Mouse (Mus musculus): ENCODE results near the gene Alcam.

GRCm38 (mm10) chr16:52280186-52280585 lies 173.7 kb downstream of the Alcam start:
- no peak for TF ChIP-seq POLR2A (IDR thresholded peaks at IDR 0.05; ENCODE audit: borderline replicate concordance, extremely low read depth, insufficient read depth, insufficient read length, poor library complexity, severe bottlenecking)
- no peak for TF ChIP-seq CTCF (IDR thresholded peaks at IDR 0.05; ENCODE audit: borderline replicate concordance, extremely low read depth, insufficient read depth, insufficient read length)
